Mouse (Mus musculus) lung, adult 2 months (tissue): ENCODE data around the gene Traf3ip3.

Experiments used
- CTCF ChIP-seq: fragments of 200-500 bp; IDR thresholded peaks from 2 replicates; pipeline ENCODE4 v1.5.1; 2011; ENCODE audit warnings: mild to moderate bottlenecking, low read length, control low read depth; ENCODE audit not compliant: insufficient read depth
- POLR2A ChIP-seq: fragments of 200-500 bp; IDR thresholded peaks from 2 replicates; pipeline ENCODE4 v1.6.1; 2011; ENCODE audit warnings: low read depth, mild to moderate bottlenecking, control low read depth, low read length, borderline replicate concordance; ENCODE audit errors: extremely low read depth

DNA sequence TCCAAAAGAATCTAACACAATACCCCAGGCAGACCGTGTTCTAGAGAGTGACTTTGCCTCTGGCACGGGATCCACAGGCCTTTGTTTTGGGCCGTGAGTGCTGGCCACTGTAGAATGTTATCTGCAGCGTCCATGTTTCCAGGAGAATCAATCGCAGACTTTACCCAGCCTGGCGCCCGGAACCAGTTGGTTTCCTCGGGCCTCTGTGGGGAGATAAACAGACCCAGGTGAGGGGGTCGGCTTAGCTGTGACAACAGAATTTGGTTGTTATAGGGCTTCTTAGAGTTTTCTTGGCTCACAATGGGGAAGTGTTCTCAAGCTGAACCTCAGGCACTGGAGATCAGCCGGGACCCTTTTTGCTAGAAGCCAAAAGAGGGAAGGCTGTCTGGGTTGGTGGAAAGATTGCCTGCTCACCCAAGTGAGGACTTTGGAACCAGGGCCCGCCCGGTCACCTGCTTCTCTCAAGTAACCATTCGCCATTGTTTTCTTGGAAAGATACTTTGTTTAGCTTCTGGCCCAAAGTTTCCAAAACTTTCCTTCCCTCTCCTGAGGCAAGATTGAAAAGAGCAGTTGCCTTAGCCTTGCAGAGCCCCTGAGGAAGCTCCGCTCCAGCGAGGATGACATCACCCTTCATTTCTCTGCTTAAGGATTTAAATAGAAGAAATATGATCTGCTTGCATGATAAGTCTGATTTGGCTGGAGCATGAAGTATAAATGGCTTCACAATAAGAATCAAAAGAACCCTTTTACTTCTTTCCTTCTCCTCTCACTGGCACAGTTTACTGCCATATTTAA, 45.0 kb downstream of the Traf3ip3 start:
- no peak for TF ChIP-seq CTCF
- TF ChIP-seq POLR2A, result no peak
